Mouse (Mus musculus): Measurements from ENCODE around the gene Tiam1. TPM values are rescaled to one million over a fixed set of nuclear protein-coding genes. Genes with fewer than 3 reads are reported as not detected.

The Tiam1 gene
- polyA plus RNA-seq, 1 experiment from 2014 or later, result 31.0 TPM

DNA sequence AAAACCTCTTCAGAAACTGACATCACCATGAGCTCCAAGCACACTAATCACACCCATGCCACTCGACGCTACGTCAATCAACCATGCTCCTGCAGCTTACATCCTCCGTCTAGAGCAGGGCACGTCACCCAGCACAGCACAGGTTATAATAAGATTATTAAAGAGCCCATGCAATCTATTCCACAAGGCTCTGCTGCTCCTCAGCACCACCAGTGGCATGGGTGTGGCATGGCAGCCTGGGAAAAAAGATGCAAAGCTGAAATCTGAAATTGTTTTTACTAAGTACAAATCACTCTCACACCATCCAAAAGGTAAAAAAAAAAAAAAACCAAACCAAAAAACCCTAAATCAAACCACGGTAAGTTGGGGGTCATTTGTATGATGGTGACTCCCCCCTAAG is 135.1 kb downstream of the Tiam1 start:
- no peak for ATAC-seq (ENCODE audit: low read depth)
- Histone ChIP-seq H3K27me3 (replicated peaks; ENCODE audit: control insufficient read depth, insufficient read depth, low read length) (no peaks in the 10 kb centered on the region), H3K36me3 (ENCODE audit: control insufficient read depth, insufficient read depth, low read length) (no peaks in the 10 kb centered on the region), H3K4me3 (ENCODE audit: low read depth, low read length) (no peak overlapping the region), H3K4me2 (ENCODE audit: low read depth, low read length) (no peak overlapping the region), H3K27ac (replicated peaks; ENCODE audit: low read depth, low read length) (no peak overlapping the region; the same call in 1 of the 2 replicates), H3K9ac (ENCODE audit: low read depth, low read length) (no peak overlapping the region), H3K9me3 (ENCODE audit: control insufficient read depth, low read length) (no peaks in the 10 kb centered on the region), H3K4me1 (ENCODE audit: control insufficient read depth, insufficient read depth, low read length) (peaks cover 33% of the 10 kb centered on the region)
- DNase-seq (ENCODE audit: low spot score), result no peak
- WGBS, result 73% methylated on average over 6 of the region's 6 CpGs

DNA sequence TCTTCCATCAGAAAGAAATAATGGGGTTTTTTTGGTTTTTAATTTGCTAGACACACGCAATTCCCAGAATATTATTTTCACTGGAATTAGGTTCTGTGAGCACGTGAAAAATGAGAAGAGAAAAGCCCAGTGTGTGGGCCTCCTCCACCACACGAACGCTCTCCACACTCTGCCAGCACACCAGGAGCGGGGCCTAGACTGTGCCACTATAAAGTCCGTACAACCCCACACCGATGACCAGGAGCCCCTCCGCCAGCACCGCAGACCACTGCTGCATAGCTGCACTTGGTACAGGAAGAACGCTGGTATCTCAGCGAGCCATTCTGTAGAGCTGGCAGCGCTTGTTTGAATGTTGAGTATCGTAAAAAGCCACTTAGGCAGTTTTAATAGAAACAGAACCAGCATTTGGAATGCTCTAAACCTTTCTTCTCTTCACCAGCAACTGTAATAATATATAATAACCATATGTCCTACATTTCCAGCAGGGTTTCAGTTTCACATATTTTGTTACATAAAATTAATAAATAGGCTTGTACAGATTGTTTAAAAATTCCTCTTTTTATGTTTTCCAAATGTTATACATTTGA is 136.1 kb downstream of the Tiam1 start:
- no peaks in the 10 kb centered on the region for H3K9me3 ChIP-seq (ENCODE audit: control insufficient read depth, low read length)
- no peak for ATAC-seq (ENCODE audit: low read depth)
- H3K4me2 ChIP-seq (ENCODE audit: low read depth, low read length), result no peak overlapping the region
- no peaks in the 10 kb centered on the region for H3K27me3 ChIP-seq (replicated peaks; ENCODE audit: control insufficient read depth, insufficient read depth, low read length)
- 50% methylated on average over 13 of the region's 13 CpGs for WGBS
- peak overlapping the region; percentile 54; the same call in 1 of the 2 replicates for H3K27ac ChIP-seq (replicated peaks; ENCODE audit: low read depth, low read length)
- H3K4me1 ChIP-seq (ENCODE audit: control insufficient read depth, insufficient read depth, low read length), result peaks cover 27% of the 10 kb centered on the region
- H3K36me3 ChIP-seq (ENCODE audit: control insufficient read depth, insufficient read depth, low read length), result no peaks in the 10 kb centered on the region
- DNase-seq (ENCODE audit: low spot score), result peak; percentile 51
- no peak overlapping the region for H3K9ac ChIP-seq (ENCODE audit: low read depth, low read length)
- H3K4me3 ChIP-seq (ENCODE audit: low read depth, low read length), result no peak overlapping the region

DNA sequence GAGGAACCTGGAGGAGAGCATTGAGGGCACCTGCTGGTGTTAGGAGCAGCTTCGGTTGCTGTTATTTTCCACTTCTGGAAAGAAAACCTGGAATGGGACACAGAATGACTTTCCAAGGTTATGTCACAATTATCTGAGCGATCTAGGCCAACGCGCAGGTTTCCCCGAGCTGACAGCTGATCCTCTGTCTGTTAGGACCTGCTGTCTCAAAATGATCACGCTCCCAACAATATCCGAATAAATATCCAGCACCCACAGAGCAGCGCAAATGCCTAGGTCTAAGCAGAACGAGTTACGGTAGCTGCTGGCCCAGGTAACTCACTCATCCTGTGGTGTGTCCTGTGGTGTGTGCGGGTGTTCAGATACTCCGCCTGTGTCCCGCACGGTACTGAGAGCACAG is 140.0 kb downstream of the Tiam1 start:
- no peak for DNase-seq (ENCODE audit: low spot score)
- Histone ChIP-seq H3K27ac (replicated peaks; ENCODE audit: low read depth, low read length) (no peak overlapping the region), H3K36me3 (ENCODE audit: control insufficient read depth, insufficient read depth, low read length) (no peaks in the 10 kb centered on the region), H3K9me3 (ENCODE audit: control insufficient read depth, low read length) (peaks cover 9% of the 10 kb centered on the region; the same call in 1 of the 2 replicates), H3K27me3 (replicated peaks; ENCODE audit: control insufficient read depth, insufficient read depth, low read length) (no peaks in the 10 kb centered on the region), H3K4me2 (ENCODE audit: low read depth, low read length) (no peak overlapping the region), H3K4me1 (ENCODE audit: control insufficient read depth, insufficient read depth, low read length) (peaks cover 12% of the 10 kb centered on the region), H3K9ac (ENCODE audit: low read depth, low read length) (no peak overlapping the region), H3K4me3 (ENCODE audit: low read depth, low read length) (no peak overlapping the region)
- ATAC-seq (ENCODE audit: low read depth), result no peak
- WGBS, result 94% methylated on average over 14 of the region's 14 CpGs

DNA sequence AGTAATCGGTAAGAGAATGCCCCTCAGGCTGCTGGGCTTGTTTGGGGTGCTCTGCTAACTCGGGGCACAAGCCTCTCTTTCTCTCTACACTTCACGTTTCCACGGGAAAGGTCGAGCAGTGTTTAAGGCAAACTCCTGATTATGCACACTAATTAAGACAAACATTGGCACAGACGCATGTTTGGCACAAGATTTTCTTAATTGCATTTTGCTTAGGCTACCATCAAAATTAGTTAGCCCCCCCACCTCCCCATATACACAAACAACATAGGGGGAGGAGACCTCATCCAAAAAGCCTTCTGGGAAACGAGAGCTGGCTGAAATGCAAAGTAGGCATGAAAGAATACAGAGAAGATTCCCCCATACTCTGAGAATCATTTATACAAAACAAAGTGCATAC is 148.4 kb downstream of the Tiam1 start:
- no peak for DNase-seq (ENCODE audit: low spot score)
- no peak overlapping the region for H3K9ac ChIP-seq (ENCODE audit: low read depth, low read length)
- ATAC-seq (ENCODE audit: low read depth), result no peak
- H3K27ac ChIP-seq (replicated peaks; ENCODE audit: low read depth, low read length), result no peak overlapping the region
- 63% methylated on average over 7 of the region's 7 CpGs for WGBS
- H3K36me3 ChIP-seq (ENCODE audit: control insufficient read depth, insufficient read depth, low read length), result peaks cover 10% of the 10 kb centered on the region; the same call in 1 of the 2 replicates
- no peak overlapping the region for H3K4me3 ChIP-seq (ENCODE audit: low read depth, low read length)
- H3K4me1 ChIP-seq (ENCODE audit: control insufficient read depth, insufficient read depth, low read length), result peaks cover 22% of the 10 kb centered on the region
- no peaks in the 10 kb centered on the region for H3K27me3 ChIP-seq (replicated peaks; ENCODE audit: control insufficient read depth, insufficient read depth, low read length)
- H3K9me3 ChIP-seq (ENCODE audit: control insufficient read depth, low read length), result peaks cover 12% of the 10 kb centered on the region; the same call in 1 of the 2 replicates
- H3K4me2 ChIP-seq (ENCODE audit: low read depth, low read length), result no peak overlapping the region

DNA sequence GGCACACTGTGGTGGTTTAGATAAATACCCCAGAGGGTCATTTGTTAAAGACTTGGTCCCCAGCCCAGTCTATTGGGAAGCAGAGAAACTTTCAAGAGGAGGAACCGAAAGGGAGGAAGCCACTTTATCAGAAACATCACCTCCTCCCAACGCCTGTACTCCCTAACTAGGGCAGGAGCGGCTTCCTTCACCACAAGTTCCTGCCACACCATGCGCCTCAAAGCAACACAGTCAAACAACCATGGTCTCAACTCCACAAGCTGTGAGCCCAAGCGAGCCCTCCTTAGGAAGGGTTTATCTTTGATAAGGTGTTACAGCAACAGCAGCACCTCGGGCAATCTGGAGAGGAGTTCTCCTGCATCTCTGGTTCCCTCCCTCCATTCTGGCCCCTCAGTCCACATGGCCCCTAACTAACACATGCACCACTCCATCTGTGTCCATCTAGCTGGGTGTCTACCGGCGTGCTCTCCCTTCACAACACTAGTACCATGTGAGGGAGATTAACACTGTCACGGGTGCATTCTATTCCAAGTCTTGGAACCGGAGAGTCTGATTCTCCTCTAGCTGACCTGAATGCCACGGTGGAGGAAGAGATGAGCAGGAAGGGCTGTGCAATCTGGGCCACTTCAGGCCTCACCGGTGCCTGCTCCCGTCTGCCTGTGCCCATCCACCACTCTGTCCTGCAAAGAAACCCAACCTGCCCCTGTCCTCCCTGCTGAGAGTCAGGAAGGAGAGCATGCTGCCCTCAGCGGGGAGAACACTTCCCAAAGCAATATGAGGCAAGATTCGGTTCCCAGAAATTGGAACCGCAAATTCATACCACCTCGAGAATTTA is 149.4 kb downstream of the Tiam1 start:
- ATAC-seq (ENCODE audit: low read depth) (no peak), DNase-seq (ENCODE audit: low spot score) (no peak)
- Histone ChIP-seq H3K9ac (ENCODE audit: low read depth, low read length) (no peak overlapping the region), H3K4me3 (ENCODE audit: low read depth, low read length) (no peak overlapping the region), H3K27me3 (replicated peaks; ENCODE audit: control insufficient read depth, insufficient read depth, low read length) (no peaks in the 10 kb centered on the region), H3K36me3 (ENCODE audit: control insufficient read depth, insufficient read depth, low read length) (peaks cover 10% of the 10 kb centered on the region; the same call in 1 of the 2 replicates), H3K9me3 (ENCODE audit: control insufficient read depth, low read length) (peaks cover 5% of the 10 kb centered on the region; the same call in 1 of the 2 replicates), H3K4me1 (ENCODE audit: control insufficient read depth, insufficient read depth, low read length) (peaks cover 22% of the 10 kb centered on the region), H3K4me2 (ENCODE audit: low read depth, low read length) (no peak overlapping the region), H3K27ac (replicated peaks; ENCODE audit: low read depth, low read length) (no peak overlapping the region)
- whole genome bisulfite sequencing, result 74% methylated on average over 17 of the region's 17 CpGs

DNA sequence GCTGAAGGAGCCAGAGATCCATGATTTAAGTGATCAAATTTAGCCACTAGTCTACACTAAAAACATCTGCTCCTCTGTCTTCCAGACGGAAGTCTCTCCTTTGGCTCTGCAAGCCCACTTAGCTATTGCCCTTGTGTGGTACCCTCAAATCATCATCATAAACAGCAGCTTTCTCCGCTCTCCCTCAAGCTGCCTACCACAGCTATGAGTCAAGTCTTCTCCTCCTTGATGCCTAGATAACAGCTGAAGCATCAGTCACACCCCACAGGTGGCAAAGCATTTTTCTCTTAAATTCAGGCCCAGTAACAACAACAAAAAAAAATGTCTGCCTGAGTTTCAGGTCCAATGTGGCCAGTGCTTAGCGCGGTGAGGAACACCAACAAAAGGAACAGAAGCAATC is 150.1 kb downstream of the Tiam1 start:
- DNase-seq (ENCODE audit: low spot score) (no peak), ATAC-seq (ENCODE audit: low read depth) (no peak)
- H3K4me3 ChIP-seq (ENCODE audit: low read depth, low read length), result no peak overlapping the region
- H3K27me3 ChIP-seq (replicated peaks; ENCODE audit: control insufficient read depth, insufficient read depth, low read length), result no peaks in the 10 kb centered on the region
- H3K9ac ChIP-seq (ENCODE audit: low read depth, low read length), result no peak overlapping the region
- peaks cover 3% of the 10 kb centered on the region; the same call in 1 of the 2 replicates for H3K9me3 ChIP-seq (ENCODE audit: control insufficient read depth, low read length)
- H3K4me2 ChIP-seq (ENCODE audit: low read depth, low read length), result no peak overlapping the region
- 78% methylated on average over 4 of the region's 4 CpGs for WGBS
- H3K36me3 ChIP-seq (ENCODE audit: control insufficient read depth, insufficient read depth, low read length), result peaks cover 10% of the 10 kb centered on the region; the same call in 1 of the 2 replicates
- no peak overlapping the region for H3K27ac ChIP-seq (replicated peaks; ENCODE audit: low read depth, low read length)
- H3K4me1 ChIP-seq (ENCODE audit: control insufficient read depth, insufficient read depth, low read length), result peaks cover 22% of the 10 kb centered on the region

DNA sequence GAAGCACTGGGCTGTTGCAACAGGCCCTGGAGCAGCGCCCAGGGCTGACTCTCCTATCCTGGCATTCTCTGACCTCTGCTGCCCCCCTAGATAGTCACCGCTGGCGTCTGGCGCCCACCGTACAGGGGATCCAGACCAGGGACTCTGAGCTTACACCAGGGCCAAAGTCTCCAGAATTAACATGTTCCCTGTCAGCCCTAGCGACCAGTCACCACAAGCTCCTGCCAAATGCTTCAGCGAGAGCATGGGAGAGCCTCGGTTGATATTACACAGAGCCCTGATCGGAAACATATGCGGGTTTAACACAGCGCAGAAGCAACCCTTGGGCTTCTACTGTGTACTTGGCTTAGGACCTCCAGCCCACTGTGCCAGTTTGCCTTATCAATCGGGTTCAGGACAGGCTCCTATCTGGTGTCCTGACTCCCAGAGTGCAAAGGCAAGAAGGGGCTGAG is 151.8 kb downstream of the Tiam1 start:
- H3K27ac ChIP-seq (replicated peaks; ENCODE audit: low read depth, low read length), result peak overlapping the region; percentile 65; the same call in 1 of the 2 replicates
- DNase-seq (ENCODE audit: low spot score) (peak; percentile 90), ATAC-seq (ENCODE audit: low read depth) (peak; percentile 88)
- H3K4me1 ChIP-seq (ENCODE audit: control insufficient read depth, insufficient read depth, low read length), result peaks cover 22% of the 10 kb centered on the region
- 0 out of 2 replicates have a peak overlapping the region, but pooled peaks have one; percentile 14 for H3K4me2 ChIP-seq (ENCODE audit: low read depth, low read length)
- no peak overlapping the region for H3K4me3 ChIP-seq (ENCODE audit: low read depth, low read length)
- peaks cover 10% of the 10 kb centered on the region; the same call in 1 of the 2 replicates for H3K36me3 ChIP-seq (ENCODE audit: control insufficient read depth, insufficient read depth, low read length)
- peaks cover 3% of the 10 kb centered on the region; the same call in 1 of the 2 replicates for H3K9me3 ChIP-seq (ENCODE audit: control insufficient read depth, low read length)
- WGBS, result 36% methylated on average over 12 of the region's 12 CpGs
- H3K9ac ChIP-seq (ENCODE audit: low read depth, low read length), result no peak overlapping the region
- H3K27me3 ChIP-seq (replicated peaks; ENCODE audit: control insufficient read depth, insufficient read depth, low read length), result no peaks in the 10 kb centered on the region

DNA sequence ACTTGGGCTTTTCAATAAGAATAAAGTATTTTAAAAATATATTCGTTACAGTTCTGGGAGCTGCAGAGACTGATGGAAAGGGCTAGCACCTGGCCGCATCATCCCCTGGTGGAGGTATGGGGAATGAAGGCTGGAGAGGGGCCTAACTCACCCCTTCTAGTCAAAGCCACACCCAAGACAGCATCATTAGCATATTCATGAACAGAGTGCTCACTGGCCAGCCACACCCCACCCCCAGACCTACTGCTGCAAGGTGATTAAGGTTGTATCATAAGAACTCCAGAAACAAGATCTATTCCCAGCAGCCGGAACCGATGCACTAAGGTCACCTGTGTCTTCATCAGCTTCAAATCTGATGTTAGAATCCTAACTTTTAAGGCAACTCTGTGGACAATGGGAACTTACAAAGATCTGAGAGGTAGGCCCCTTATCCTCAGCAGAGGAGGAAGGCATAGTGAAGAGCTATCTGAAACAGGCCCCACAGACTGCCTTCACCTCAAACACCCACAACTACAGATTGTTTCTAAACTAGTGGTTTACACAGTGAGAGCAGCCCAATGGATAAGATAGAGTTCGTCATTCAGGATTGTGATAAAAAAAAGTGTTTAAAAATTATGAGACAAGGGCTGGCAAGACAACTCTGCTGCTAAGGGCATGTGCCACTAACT is 153.1 kb downstream of the Tiam1 start:
- no peak for ATAC-seq (ENCODE audit: low read depth)
- WGBS, result 87% methylated on average over 5 of the region's 5 CpGs
- no peak for DNase-seq (ENCODE audit: low spot score)
- H3K4me1 ChIP-seq (ENCODE audit: control insufficient read depth, insufficient read depth, low read length), result peaks cover 22% of the 10 kb centered on the region
- no peak overlapping the region for H3K4me2 ChIP-seq (ENCODE audit: low read depth, low read length)
- H3K9ac ChIP-seq (ENCODE audit: low read depth, low read length), result no peak overlapping the region
- no peaks in the 10 kb centered on the region for H3K9me3 ChIP-seq (ENCODE audit: control insufficient read depth, low read length)
- no peaks in the 10 kb centered on the region for H3K27me3 ChIP-seq (replicated peaks; ENCODE audit: control insufficient read depth, insufficient read depth, low read length)
- no peak overlapping the region for H3K4me3 ChIP-seq (ENCODE audit: low read depth, low read length)
- no peak overlapping the region for H3K27ac ChIP-seq (replicated peaks; ENCODE audit: low read depth, low read length)
- H3K36me3 ChIP-seq (ENCODE audit: control insufficient read depth, insufficient read depth, low read length), result no peaks in the 10 kb centered on the region; the same call in 1 of the 2 replicates

All from embryonic facial prominence, embryonic 14.5 days (tissue).